Mouse (Mus musculus): ENCODE results near the gene Gm28230. TPM values are rescaled to one million over a fixed set of nuclear protein-coding genes. Genes with fewer than 3 reads are reported as not detected.

Gm28230 gene
- total and polyA plus RNA-seq, 3 experiments = 0.89 to 1.7 (median 1.1) TPM

- Histone ChIP-seq H3K4me2 (ENCODE audit: insufficient read depth, low read depth, poor library complexity, severe bottlenecking) (no peak overlapping the region), H3K9me3 (replicated peaks; ENCODE audit: low read length) (peaks cover 6% of the 10 kb centered on the region), H3K36me3 (replicated peaks in 1 of 2; ENCODE audit: control insufficient read depth in 1 of 2, insufficient read depth in 1 of 2, low read length in 1 of 2) (no peaks in the 10 kb centered on the region), H3K4me3 (replicated peaks in 1 of 3; ENCODE audit: low read depth in 2 of 3, low read length in 2 of 3, poor library complexity in 1 of 3) (no peak overlapping the region), H3K4me1 (ENCODE audit: control insufficient read depth in 1 of 2, insufficient read depth in 2 of 2) (no peaks in the 10 kb centered on the region), H3K9ac (ENCODE audit: insufficient read depth, low read depth) (no peak overlapping the region), H3K27me3 (replicated peaks) (no peaks in the 10 kb centered on the region), H3K27ac (ENCODE audit: insufficient read depth, low read depth) (no peak overlapping the region), H3K79me2 (replicated peaks; ENCODE audit: control insufficient read depth, extremely low read depth, insufficient read depth, poor library complexity, severe bottlenecking) (no peaks in the 10 kb centered on the region)
- dilution Hi-C loops (cut with MboI; ENCODE audit: extremely low pct_ligation_motif_present, extremely low pct_unique_long_range_greater_than_20kb, low sequenced_read_pairs) = no loop called here
- TF ChIP-seq MXI1 (IDR thresholded peaks at IDR 0.05; ENCODE audit: low read depth, low read length) = no peak
- DNase-seq (ENCODE audit: extremely low read depth) = no peak
- in situ Hi-C loops (cut with MboI; ENCODE audit: low pct_ligation_motif_present, low pct_unique_long_range_greater_than_20kb, low sequenced_read_pairs) = no loop called here
Observed at GRCm38 (mm10) chr2:74761941-74762340, 35.4 kb downstream of the Gm28230 start.

GRCm38 (mm10) chr2:74762522-74763244 is 36.2 kb downstream of the Gm28230 start, which contains the start of gene Hoxd1:
TSS of gene Hoxd1 (plus strand) at chr2:74762980.
- H3K27ac ChIP-seq (ENCODE audit: insufficient read depth, low read depth) = no peak within 1 kb of the TSS
- no peaks in the 10 kb centered on the region for H3K36me3 ChIP-seq (replicated peaks in 1 of 2; ENCODE audit: control insufficient read depth in 1 of 2, insufficient read depth in 1 of 2, low read length in 1 of 2)
- DNase-seq (ENCODE audit: extremely low read depth) = no peak
- H3K9me3 ChIP-seq (replicated peaks; ENCODE audit: low read length) = peaks cover 6% of the 10 kb centered on the region
- H3K4me1 ChIP-seq (ENCODE audit: control insufficient read depth in 1 of 2, insufficient read depth in 2 of 2) = no peaks in the 10 kb centered on the region
- H3K4me3 ChIP-seq (replicated peaks in 1 of 3; ENCODE audit: low read depth in 2 of 3, low read length in 2 of 3, poor library complexity in 1 of 3) = no peak within 1 kb of the TSS
- no peak within 1 kb of the TSS for H3K4me2 ChIP-seq (ENCODE audit: insufficient read depth, low read depth, poor library complexity, severe bottlenecking)
- TF ChIP-seq SIN3A (IDR thresholded peaks at IDR 0.05; ENCODE audit: low read length) (no peak), JUND (conservative IDR thresholded peaks at IDR 0.05; ENCODE audit: low read depth, low read length) (no peak), EP300 (IDR thresholded peaks at IDR 0.05; ENCODE audit: low read length) (no peak), MAZ (IDR thresholded peaks at IDR 0.05; ENCODE audit: low read depth, low read length) (no peak), ZMIZ1 (IDR thresholded peaks at IDR 0.05; ENCODE audit: low read depth, low read length) (no peak), IRF4 (IDR thresholded peaks at IDR 0.05; ENCODE audit: low read depth, low read length) (no peak), MYC (IDR thresholded peaks at IDR 0.05; ENCODE audit: low read depth, low read length) (no peak), SMC3 (IDR thresholded peaks at IDR 0.05; ENCODE audit: low read depth, low read length) (no peak), POLR2A (IDR thresholded peaks at IDR 0.05; ENCODE audit: low read depth, low read length) (no peak)
- dilution Hi-C loops (cut with MboI; ENCODE audit: extremely low pct_ligation_motif_present, extremely low pct_unique_long_range_greater_than_20kb, low sequenced_read_pairs) (no loop called here), in situ Hi-C loops (cut with MboI; ENCODE audit: low pct_ligation_motif_present, low pct_unique_long_range_greater_than_20kb, low sequenced_read_pairs) (no loop called here)
- no peaks in the 10 kb centered on the region for H3K27me3 ChIP-seq (replicated peaks)
- H3K9ac ChIP-seq (ENCODE audit: insufficient read depth, low read depth) = no peak within 1 kb of the TSS
- no peaks in the 10 kb centered on the region for H3K79me2 ChIP-seq (replicated peaks; ENCODE audit: control insufficient read depth, extremely low read depth, insufficient read depth, poor library complexity, severe bottlenecking)

GRCm38 (mm10) chr2:74763245-74763735 is 36.8 kb downstream of the Gm28230 start:
- no peak overlapping the region for H3K4me3 ChIP-seq (replicated peaks in 1 of 3; ENCODE audit: low read depth in 2 of 3, low read length in 2 of 3, poor library complexity in 1 of 3)
- no peak for TF ChIP-seq MAZ (IDR thresholded peaks at IDR 0.05; ENCODE audit: low read depth, low read length)
- no peak for TF ChIP-seq CHD1 (IDR thresholded peaks at IDR 0.05; ENCODE audit: low read depth, low read length)
- TF ChIP-seq SMC3 (IDR thresholded peaks at IDR 0.05; ENCODE audit: low read depth, low read length) = no peak
- no peak for TF ChIP-seq RCOR1 (conservative IDR thresholded peaks at IDR 0.05; ENCODE audit: low read depth, low read length)
- TF ChIP-seq KAT2A (IDR thresholded peaks at IDR 0.05; ENCODE audit: insufficient replicate concordance, low read length) = no peak
- no peak for TF ChIP-seq JUND (conservative IDR thresholded peaks at IDR 0.05; ENCODE audit: low read depth, low read length)
- no peak for TF ChIP-seq ZC3H11A (IDR thresholded peaks at IDR 0.05; ENCODE audit: low read depth, low read length)
- TF ChIP-seq TCF12 (IDR thresholded peaks at IDR 0.05; ENCODE audit: low read depth, low read length) = no peak
- dilution Hi-C loops (cut with MboI; ENCODE audit: extremely low pct_ligation_motif_present, extremely low pct_unique_long_range_greater_than_20kb, low sequenced_read_pairs) = no loop called here
- no peaks in the 10 kb centered on the region for H3K4me1 ChIP-seq (ENCODE audit: control insufficient read depth in 1 of 2, insufficient read depth in 2 of 2)
- no peaks in the 10 kb centered on the region for H3K27me3 ChIP-seq (replicated peaks)
- DNase-seq (ENCODE audit: extremely low read depth) = no peak
- H3K4me2 ChIP-seq (ENCODE audit: insufficient read depth, low read depth, poor library complexity, severe bottlenecking) = no peak overlapping the region
- no peak overlapping the region for H3K9ac ChIP-seq (ENCODE audit: insufficient read depth, low read depth)
- no peaks in the 10 kb centered on the region for H3K36me3 ChIP-seq (replicated peaks in 1 of 2; ENCODE audit: control insufficient read depth in 1 of 2, insufficient read depth in 1 of 2, low read length in 1 of 2)
- no peak overlapping the region for H3K27ac ChIP-seq (ENCODE audit: insufficient read depth, low read depth)
- in situ Hi-C loops (cut with MboI; ENCODE audit: low pct_ligation_motif_present, low pct_unique_long_range_greater_than_20kb, low sequenced_read_pairs) = no loop called here
- H3K9me3 ChIP-seq (replicated peaks; ENCODE audit: low read length) = peaks cover 6% of the 10 kb centered on the region
- H3K79me2 ChIP-seq (replicated peaks; ENCODE audit: control insufficient read depth, extremely low read depth, insufficient read depth, poor library complexity, severe bottlenecking) = no peaks in the 10 kb centered on the region
